Mouse (Mus musculus): ENCODE measurements around the gene Usp51. TPM values are rescaled to one million over a fixed set of nuclear protein-coding genes. Genes with fewer than 3 reads are reported as not detected.
A peak's percentile ranks its signal among the peaks of the same experiment; 100 is the strongest.
"Not testable (repeated sequence)": the region's sequence is repeated elsewhere in the genome, so short reads cannot be mapped to it uniquely, and the experiment has no call there.

The Usp51 gene
- polyA plus RNA-seq, 1 experiment: not detected

DNA sequence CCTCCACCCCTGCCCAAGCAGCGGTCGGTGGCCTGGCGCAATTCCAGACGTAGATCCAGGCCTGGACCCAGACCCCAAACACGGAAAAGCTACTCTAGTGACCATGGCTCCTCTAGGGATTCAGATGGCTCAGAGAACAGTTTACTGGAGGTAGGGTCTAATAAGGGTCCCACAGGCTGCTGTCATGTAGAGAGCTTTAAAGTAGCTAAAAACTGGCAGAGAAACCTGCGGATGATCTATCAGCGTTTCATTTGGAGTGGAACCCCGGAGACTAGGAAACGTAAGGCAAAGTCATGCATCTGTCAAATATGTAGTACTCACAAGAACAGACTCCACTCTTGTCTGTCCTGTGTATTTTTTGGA is 1.4 kb downstream of the Usp51 start:
- WGBS: 26% methylated on average over 9 of the region's 9 CpGs
- TF ChIP-seq POLR2A (IDR thresholded peaks at IDR 0.05; ENCODE audit: borderline replicate concordance, control insufficient read depth, low read depth, low read length): no peak
- TF ChIP-seq CTCF (IDR thresholded peaks at IDR 0.05; ENCODE audit: control insufficient read depth, insufficient read depth, low read length): no peak
- Histone ChIP-seq H3K27ac (ENCODE audit: control insufficient read depth, insufficient read depth, low read depth, low read length, poor library complexity) (no peak overlapping the region), H3K4me3 (replicated peaks; ENCODE audit: control insufficient read depth, low read depth, low read length) (peak overlapping the region; percentile 31), H3K4me1 (ENCODE audit: control insufficient read depth, insufficient read depth, low read length) (no peaks in the 10 kb centered on the region)

DNA sequence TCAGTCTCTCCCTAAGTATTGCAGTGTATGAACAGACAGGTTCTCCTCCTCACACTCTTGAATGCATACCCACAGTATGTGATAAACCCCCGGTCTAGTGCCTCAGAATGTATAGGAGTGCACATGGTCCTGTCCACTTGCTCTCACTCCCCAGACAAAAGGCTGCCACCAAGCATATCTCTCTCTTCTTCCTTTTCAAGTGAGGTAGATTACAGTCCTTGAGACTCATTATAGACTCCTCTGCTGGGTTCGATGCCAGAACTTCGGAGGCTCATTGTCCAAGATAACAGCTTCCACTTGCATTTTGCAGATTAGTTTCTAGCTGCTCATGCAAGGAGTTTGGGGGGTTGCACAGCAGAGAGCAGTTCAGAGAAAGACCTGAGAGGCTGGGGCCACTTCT is 19.0 kb downstream of the Usp51 start:
- WGBS: no CpG with 5 or more reads among the region's 3 CpGs
- H3K4me3 ChIP-seq (replicated peaks; ENCODE audit: control insufficient read depth, low read depth, low read length); H3K4me1 ChIP-seq (ENCODE audit: control insufficient read depth, insufficient read depth, low read length): not testable (repeated sequence)

DNA sequence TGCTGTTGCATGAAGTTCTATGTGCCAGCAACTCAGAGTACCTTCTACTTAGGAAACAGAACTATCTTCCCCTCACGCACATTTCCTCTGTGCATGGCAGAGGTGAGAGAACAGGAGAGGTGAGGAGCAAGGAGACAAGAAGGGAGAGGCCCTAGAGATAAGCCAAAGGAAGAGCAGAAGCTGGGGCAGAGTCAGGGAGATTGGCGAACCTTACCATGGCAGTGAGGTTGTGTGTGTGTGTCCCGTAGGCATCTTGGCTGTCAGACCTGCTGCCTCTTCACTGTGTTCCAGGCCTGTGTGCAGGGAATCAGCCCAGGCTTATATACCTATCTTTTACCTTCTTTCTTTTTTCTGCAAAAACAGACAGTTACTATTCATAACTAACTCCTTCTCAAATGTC is 19.4 kb downstream of the Usp51 start:
- H3K4me3 ChIP-seq (replicated peaks; ENCODE audit: control insufficient read depth, low read depth, low read length); H3K4me1 ChIP-seq (ENCODE audit: control insufficient read depth, insufficient read depth, low read length); H3K27ac ChIP-seq (ENCODE audit: control insufficient read depth, insufficient read depth, low read depth, low read length, poor library complexity): not testable (repeated sequence)
- 71% methylated on average over 2 of the region's 3 CpGs for WGBS

More for the DNA sequence above, 19.0 kb downstream of the Usp51 start:
- not testable (repeated sequence) for H3K27ac ChIP-seq (ENCODE audit: control insufficient read depth, insufficient read depth, low read depth, low read length, poor library complexity)

DNA sequence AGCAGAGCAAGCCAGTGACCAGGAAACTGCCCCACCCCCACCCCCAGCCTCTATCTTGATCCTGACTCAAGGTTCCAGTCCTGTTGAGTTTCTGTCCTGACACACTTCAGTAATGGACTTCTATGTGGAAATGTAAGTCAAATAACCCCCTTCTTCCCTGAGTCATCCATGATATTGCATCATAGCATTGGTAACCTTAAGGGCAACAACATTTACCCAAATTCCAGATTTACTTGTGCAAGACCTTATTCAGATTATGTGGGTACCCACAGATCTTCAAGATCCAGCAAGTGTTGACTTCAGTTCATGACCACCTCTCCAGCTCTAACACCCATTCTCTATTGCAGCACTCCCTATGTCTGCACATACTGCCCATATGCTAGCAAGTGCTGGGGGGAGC is 25.3 kb downstream of the Usp51 start:
- not testable (repeated sequence) for H3K4me1 ChIP-seq (ENCODE audit: control insufficient read depth, insufficient read depth, low read length); H3K27ac ChIP-seq (ENCODE audit: control insufficient read depth, insufficient read depth, low read depth, low read length, poor library complexity); H3K4me3 ChIP-seq (replicated peaks; ENCODE audit: control insufficient read depth, low read depth, low read length)

DNA sequence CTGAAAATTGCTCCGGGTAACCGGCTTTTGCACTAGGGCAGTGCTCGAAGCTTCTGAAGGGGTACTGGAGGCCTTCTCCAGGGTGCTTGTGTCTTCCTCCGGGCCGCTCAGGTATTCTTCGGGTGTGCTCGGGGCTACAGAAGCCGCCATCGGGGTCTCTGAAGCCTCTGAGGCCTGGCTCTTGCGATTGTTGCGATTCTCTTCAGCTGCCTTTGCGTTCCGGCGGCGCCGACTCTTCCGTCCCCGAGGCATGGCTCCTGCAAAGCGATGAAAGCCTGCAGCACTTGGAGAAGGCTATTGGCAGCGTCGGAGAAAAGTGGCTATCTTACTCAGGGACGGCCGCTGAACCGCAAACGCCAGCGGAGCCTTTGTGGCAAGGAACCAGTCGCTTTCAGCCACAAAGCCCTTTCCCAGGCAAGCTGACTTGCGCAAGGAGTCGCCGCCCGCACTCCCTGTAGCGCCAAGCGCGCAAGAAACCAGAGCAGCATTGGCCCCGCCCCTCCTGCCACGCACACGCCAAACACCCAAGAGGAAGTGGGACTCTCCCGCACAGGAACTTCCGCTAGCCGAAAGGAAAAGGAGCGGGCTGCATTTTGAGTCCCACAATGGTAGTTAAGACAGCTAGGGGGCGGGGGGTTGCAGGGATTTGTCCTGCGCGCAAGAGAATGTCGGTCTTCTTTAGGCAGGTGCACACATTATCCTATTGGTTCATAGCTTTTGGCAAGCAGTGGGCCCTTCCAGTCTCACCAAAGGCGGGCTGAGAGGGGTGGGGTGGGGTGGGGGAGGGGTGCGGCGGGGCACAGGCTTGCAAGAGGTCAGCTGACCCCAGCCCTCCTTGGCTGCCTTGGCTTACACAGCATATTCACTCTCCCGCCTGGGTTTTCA is 31.1 kb downstream of the Usp51 start, which contains the start of gene Mageh1:
Gene Mageh1 (minus strand): TSS at position 489 of the 885 bp plus-strand sequence.
- Histone ChIP-seq H3K4me3 (replicated peaks; ENCODE audit: control insufficient read depth, low read depth, low read length) (peak within 1 kb of the TSS; percentile 39), H3K4me1 (ENCODE audit: control insufficient read depth, insufficient read depth, low read length) (no peaks in the 10 kb centered on the region), H3K27ac (ENCODE audit: control insufficient read depth, insufficient read depth, low read depth, low read length, poor library complexity) (no peak within 1 kb of the TSS)
- no peak for TF ChIP-seq CTCF (IDR thresholded peaks at IDR 0.05; ENCODE audit: control insufficient read depth, insufficient read depth, low read length)
- TF ChIP-seq POLR2A (IDR thresholded peaks at IDR 0.05; ENCODE audit: borderline replicate concordance, control insufficient read depth, low read depth, low read length): no peak
- 13% methylated on average over 47 of the region's 49 CpGs for WGBS

DNA sequence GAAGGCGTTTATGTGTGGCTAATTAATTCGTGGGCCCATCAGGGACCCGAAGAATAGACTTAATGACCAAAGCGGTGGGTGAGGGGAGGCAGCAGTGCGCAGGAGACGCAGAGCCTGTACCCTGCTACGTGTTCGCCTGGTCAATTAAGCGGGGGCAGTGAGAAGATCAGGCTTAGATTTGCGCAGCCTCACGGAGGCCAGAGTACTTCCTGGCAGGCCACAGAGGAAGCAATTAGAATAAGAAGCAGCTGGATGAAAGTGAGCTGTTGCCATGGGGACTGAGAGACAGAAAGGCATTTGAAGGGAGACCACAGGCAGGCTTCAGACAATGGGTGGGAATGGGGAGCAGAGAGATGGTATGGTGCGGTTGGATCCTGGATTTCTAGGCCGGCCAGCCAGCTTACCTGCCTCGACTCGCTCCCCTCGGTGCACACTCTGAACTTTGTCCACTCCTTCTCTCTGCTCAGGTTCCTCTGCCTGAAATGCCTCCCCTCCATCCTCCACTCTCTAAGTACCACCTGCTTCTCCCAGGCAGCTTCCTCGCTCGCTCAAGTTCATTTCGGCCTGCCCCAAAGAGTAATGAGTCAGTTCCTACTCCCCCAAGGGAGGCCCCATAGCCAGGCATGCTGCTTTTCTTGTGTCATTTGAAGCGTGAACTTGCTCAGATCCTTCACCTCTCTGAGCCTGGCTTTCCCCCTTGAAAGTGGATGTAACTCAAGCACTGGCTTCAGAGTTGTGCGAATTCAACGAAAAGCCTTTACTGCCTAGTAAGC is 31.9 kb downstream of the Usp51 start:
- H3K4me1 ChIP-seq (ENCODE audit: control insufficient read depth, insufficient read depth, low read length); H3K27ac ChIP-seq (ENCODE audit: control insufficient read depth, insufficient read depth, low read depth, low read length, poor library complexity); H3K4me3 ChIP-seq (replicated peaks; ENCODE audit: control insufficient read depth, low read depth, low read length): not testable (repeated sequence)
- WGBS: 11% methylated on average over 7 of the region's 22 CpGs

Other genes starting within 250 kb of the Usp51 start
- gene Shroom2, start 237.0 kb upstream of the Usp51 start, polyA plus RNA-seq (2011; ENCODE audit: insufficient read depth, insufficient read length, low replicate concordance, missing spikeins): 0.86 and 1.9 TPM in 2 replicates
- not detected in 2 replicates for gene Gpr143, start 224.5 kb upstream of the Usp51 start, polyA plus RNA-seq (2011; ENCODE audit: insufficient read depth, insufficient read length, low replicate concordance, missing spikeins)
- gene Mageh1, start 31.1 kb downstream of the Usp51 start, polyA plus RNA-seq (2011; ENCODE audit: insufficient read depth, insufficient read length, low replicate concordance, missing spikeins): not detected in 2 replicates
- not detected in 2 replicates for gene Foxr2, start 112.3 kb downstream of the Usp51 start, polyA plus RNA-seq (2011; ENCODE audit: insufficient read depth, insufficient read length, low replicate concordance, missing spikeins)
- 3.2 TPM in 1 of 2 replicates, not detected in the other for gene Rragb, start 133.5 kb downstream of the Usp51 start, polyA plus RNA-seq (2011; ENCODE audit: insufficient read depth, insufficient read length, low replicate concordance, missing spikeins)
- 1.0 and 4.7 TPM in 2 replicates for gene Klf8, start 231.0 kb downstream of the Usp51 start, polyA plus RNA-seq (2011; ENCODE audit: insufficient read depth, insufficient read length, low replicate concordance, missing spikeins)